Mouse (Mus musculus): ENCODE results near the gene Acot4.

GRCm38 (mm10) chr12:84053173-84053572 is 15.0 kb downstream of the Acot4 start:
- TF ChIP-seq CTCF (IDR thresholded peaks at IDR 0.05; ENCODE audit: low read depth) (no peak), EP300 (IDR thresholded peaks at IDR 0.05; ENCODE audit: low read depth) (no peak)
